8 mouse cellular contexts compared by ENCODE assay signal in the genomic region with DNA sequence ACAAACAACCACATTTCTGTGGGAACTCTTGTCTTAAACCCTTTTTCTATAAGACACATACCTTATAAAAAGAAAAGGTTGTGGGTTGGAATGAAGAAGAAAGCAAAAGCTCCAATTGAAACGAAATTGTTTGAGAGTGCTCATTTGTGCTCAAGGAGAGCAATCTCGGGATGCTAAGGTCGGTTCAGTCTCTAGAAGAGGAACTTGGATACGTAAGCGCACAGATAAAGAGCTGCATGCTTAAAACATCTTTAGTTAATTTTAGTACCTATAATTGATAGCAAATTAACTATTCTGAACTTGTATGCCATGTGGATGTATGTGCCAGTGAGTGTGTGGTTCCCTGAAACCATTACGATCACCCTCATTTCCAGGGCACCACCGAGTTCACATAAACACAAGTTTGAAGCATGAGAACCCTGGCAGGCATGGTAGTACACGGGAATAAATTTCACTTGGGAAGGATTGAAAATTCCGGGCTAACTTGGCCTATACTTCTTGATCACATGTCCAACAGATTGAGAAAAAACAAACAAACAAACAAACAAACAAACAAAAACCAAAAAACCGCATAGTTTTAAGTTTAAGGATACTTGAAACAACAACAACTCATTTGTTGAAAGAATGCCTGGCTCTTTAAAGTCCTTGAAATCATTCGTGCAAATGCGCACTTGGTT. TPM values are rescaled to one million over a fixed set of nuclear protein-coding genes. Genes with fewer than 3 reads are reported as not detected.
DNase-seq lines count a peak whose midpoint lies in the region; ATAC-seq and TF ChIP-seq lines count a peak whose summit lies in the region.

No protein-coding gene starts in this region.

- H3K4me3 ChIP-seq in kidney, postnatal 0 days (replicated peaks; ENCODE audit: low read depth, low read length): peak overlapping the region; percentile 56
- H3K4me3 ChIP-seq in bone marrow, adult 2 months (replicated peaks; ENCODE audit: control insufficient read depth, low read depth, low read length): peak overlapping the region; percentile 68
- H3K4me3 ChIP-seq in forebrain, embryonic 14.5 days (ENCODE audit: low read depth, low read length): peak overlapping the region; percentile 60
- peak overlapping the region; percentile 64 for H3K4me3 ChIP-seq in liver, embryonic 15.5 days (replicated peaks)

- H3K27ac ChIP-seq in kidney, postnatal 0 days: peak overlapping the region; percentile 96
- H3K27ac ChIP-seq in bone marrow, adult 2 months (ENCODE audit: control insufficient read depth, insufficient read depth, low read depth, low read length, poor library complexity): peak overlapping the region; percentile 98
- H3K27ac ChIP-seq in forebrain, embryonic 14.5 days (ENCODE audit: low read depth, low read length): peak overlapping the region; percentile 81
- H3K27ac ChIP-seq in liver, embryonic 15.5 days (replicated peaks): peak overlapping the region; percentile 98

- no peak for TF ChIP-seq POLR2A in bone marrow, adult 2 months (IDR thresholded peaks at IDR 0.05; ENCODE audit: borderline replicate concordance, control insufficient read depth, low read depth, low read length)

- peak overlapping the region; percentile 89; the same call in 1 of the 2 replicates for H3K9ac ChIP-seq in kidney, postnatal 0 days (ENCODE audit: low read depth, low read length)
- H3K9ac ChIP-seq in forebrain, embryonic 14.5 days (ENCODE audit: low read length): peak overlapping the region; percentile 48
- peak overlapping the region; percentile 87 for H3K9ac ChIP-seq in liver, embryonic 15.5 days

- WGBS in kidney, postnatal 0 days: 47% methylated on average over 12 of the region's 12 CpGs
- 20% methylated on average over 12 of the region's 12 CpGs for WGBS in bone marrow, adult 2 months
- 44% methylated on average over 12 of the region's 12 CpGs for WGBS in forebrain, embryonic 14.5 days
- 20% methylated on average over 12 of the region's 12 CpGs for WGBS in liver, embryonic 15.5 days (ENCODE audit: insufficient replicate concordance)

- H3K4me1 ChIP-seq in kidney, postnatal 0 days (replicated peaks; ENCODE audit: insufficient read depth, low read length): peaks cover 3% of the 10 kb centered on the region; the same call in 1 of the 2 replicates
- H3K4me1 ChIP-seq in bone marrow, adult 2 months (ENCODE audit: control insufficient read depth, insufficient read depth, low read length): peaks cover 1% of the 10 kb centered on the region; the same call in 1 of the 2 replicates
- peaks cover 10% of the 10 kb centered on the region for H3K4me1 ChIP-seq in forebrain, embryonic 14.5 days (ENCODE audit: control insufficient read depth, insufficient read depth, low read length)
- peaks cover 11% of the 10 kb centered on the region for H3K4me1 ChIP-seq in liver, embryonic 15.5 days (replicated peaks)

- ATAC-seq in kidney, postnatal 0 days (replicated peaks; ENCODE audit: low FRiP score, low read depth): no peak
- ATAC-seq in forebrain, embryonic 14.5 days: no peak
- no peak for ATAC-seq in liver, embryonic 15.5 days (ENCODE audit: insufficient read depth)
- ATAC-seq in frontal cortex, adult (ENCODE audit: low TSS enrichment): no peak

- intact Hi-C loops in gastrocnemius, postnatal 36 days (cut with DNase I): loop anchor here (5.0 to 10.0 kb wide), 2 partner anchors 77 to 115 kb away; a partner anchor contains a TSS

- no peaks in the 10 kb centered on the region for H3K9me3 ChIP-seq in kidney, postnatal 0 days (replicated peaks; ENCODE audit: low read length)
- no peaks in the 10 kb centered on the region for H3K9me3 ChIP-seq in forebrain, embryonic 14.5 days (replicated peaks; ENCODE audit: control insufficient read depth, low read length)
- no peaks in the 10 kb centered on the region for H3K9me3 ChIP-seq in liver, embryonic 15.5 days (replicated peaks)

- DNase-seq in kidney, postnatal 0 days (ENCODE audit: low spot score): no peak
- DNase-seq in kidney, postnatal 25 days: no peak
- no peak for DNase-seq in forebrain, embryonic 14.5 days (ENCODE audit: low spot score)
- DNase-seq in gastrocnemius, postnatal 36 days: no peak
- DNase-seq in urinary bladder, postnatal 36 days (ENCODE audit: low spot score in 2 of 2): no peak

- H3K36me3 ChIP-seq in kidney, postnatal 0 days (ENCODE audit: insufficient read depth, low read length): no peaks in the 10 kb centered on the region
- H3K36me3 ChIP-seq in forebrain, embryonic 14.5 days (ENCODE audit: control insufficient read depth, insufficient read depth, low read length): no peaks in the 10 kb centered on the region
- H3K36me3 ChIP-seq in liver, embryonic 15.5 days (replicated peaks): no peaks in the 10 kb centered on the region

- TF ChIP-seq CTCF in kidney, postnatal 0 days (IDR thresholded peaks at IDR 0.05; ENCODE audit: low read depth): no peak
- TF ChIP-seq CTCF in bone marrow, adult 2 months (IDR thresholded peaks at IDR 0.05; ENCODE audit: control insufficient read depth, insufficient read depth, low read length): no peak

- no peaks in the 10 kb centered on the region for H3K27me3 ChIP-seq in kidney, postnatal 0 days (ENCODE audit: insufficient read depth, low read length)
- no peaks in the 10 kb centered on the region for H3K27me3 ChIP-seq in forebrain, embryonic 14.5 days (replicated peaks; ENCODE audit: control insufficient read depth, insufficient read depth, low read length)
- peaks cover 7% of the 10 kb centered on the region for H3K27me3 ChIP-seq in liver, embryonic 15.5 days

- H3K4me2 ChIP-seq in kidney, postnatal 0 days (ENCODE audit: low read length): peak overlapping the region; percentile 85
- H3K4me2 ChIP-seq in forebrain, embryonic 14.5 days (ENCODE audit: low read length): peak overlapping the region; percentile 98
- peak overlapping the region; percentile 79 for H3K4me2 ChIP-seq in liver, embryonic 15.5 days

RNA-seq across cellular contexts. Expression of a gene that starts 0.7 kb away (rescaled TPM):
- polyA plus RNA-seq in kidney, postnatal 0 days (2015; fragmentation: Nextera tagmentation; extraction: Ambion mirVana): 0.83 and 0.84 TPM in 2 replicates
- 9.2 and 11.8 TPM in 2 replicates for polyA plus RNA-seq in bone marrow, adult 2 months (2011; ENCODE audit: insufficient read depth, insufficient read length, low replicate concordance, missing spikeins)
- 1.2 and 1.8 TPM in 2 replicates for polyA plus RNA-seq in forebrain, embryonic 14.5 days (2014; fragmentation: Nextera tagmentation; extraction: Ambion mirVana)
- polyA plus RNA-seq in liver, embryonic 15.5 days (2015; fragmentation: Nextera tagmentation; extraction: Ambion mirVana): 1.8 and 1.9 TPM in 2 replicates
- total RNA-seq in gastrocnemius, postnatal 36 days (2021): 10 to 100 TPM; 16.6 to 18.7 TPM

RNA-seq across cellular contexts. Expression of a gene that starts 2.2 kb away (rescaled TPM):
- 13.0 and 14.3 TPM in 2 replicates for polyA plus RNA-seq in kidney, postnatal 0 days (2015; fragmentation: Nextera tagmentation; extraction: Ambion mirVana)
- 27.6 and 54.3 TPM in 2 replicates for polyA plus RNA-seq in bone marrow, adult 2 months (2011; ENCODE audit: insufficient read depth, insufficient read length, low replicate concordance, missing spikeins)
- 12.2 and 17.8 TPM in 2 replicates for polyA plus RNA-seq in forebrain, embryonic 14.5 days (2014; fragmentation: Nextera tagmentation; extraction: Ambion mirVana)
- polyA plus RNA-seq in liver, embryonic 15.5 days (2015; fragmentation: Nextera tagmentation; extraction: Ambion mirVana): 24.7 and 26.6 TPM in 2 replicates
- total RNA-seq in gastrocnemius, postnatal 36 days (2021): 10 to 100 TPM; 42.9 to 50.8 TPM

RNA-seq across cellular contexts. Expression of a gene that starts 38.8 kb away (rescaled TPM):
- polyA plus RNA-seq in kidney, postnatal 0 days (2015; fragmentation: Nextera tagmentation; extraction: Ambion mirVana): 68.3 and 77.0 TPM in 2 replicates
- 50.4 and 64.8 TPM in 2 replicates for polyA plus RNA-seq in bone marrow, adult 2 months (2011; ENCODE audit: insufficient read depth, insufficient read length, low replicate concordance, missing spikeins)
- 61.0 and 106 TPM in 2 replicates for polyA plus RNA-seq in forebrain, embryonic 14.5 days (2014; fragmentation: Nextera tagmentation; extraction: Ambion mirVana)
- 125 and 146 TPM in 2 replicates for polyA plus RNA-seq in liver, embryonic 15.5 days (2015; fragmentation: Nextera tagmentation; extraction: Ambion mirVana)
- 10 to 100 TPM; 39.6 to 39.7 TPM for total RNA-seq in gastrocnemius, postnatal 36 days (2021)

RNA-seq across cellular contexts. Expression of a gene that starts 44.6 kb away (rescaled TPM):
- 2.6 and 4.2 TPM in 2 replicates for polyA plus RNA-seq in kidney, postnatal 0 days (2015; fragmentation: Nextera tagmentation; extraction: Ambion mirVana)
- 7.1 and 11.3 TPM in 2 replicates for polyA plus RNA-seq in bone marrow, adult 2 months (2011; ENCODE audit: insufficient read depth, insufficient read length, low replicate concordance, missing spikeins)
- 5.8 and 5.9 TPM in 2 replicates for polyA plus RNA-seq in forebrain, embryonic 14.5 days (2014; fragmentation: Nextera tagmentation; extraction: Ambion mirVana)
- polyA plus RNA-seq in liver, embryonic 15.5 days (2015; fragmentation: Nextera tagmentation; extraction: Ambion mirVana): 6.0 and 7.4 TPM in 2 replicates
- total RNA-seq in gastrocnemius, postnatal 36 days (2021): 1 to 10 TPM; 2.8 to 4.8 TPM

RNA-seq across cellular contexts. Expression of a gene that starts 46.0 kb away (rescaled TPM):
- polyA plus RNA-seq in kidney, postnatal 0 days (2015; fragmentation: Nextera tagmentation; extraction: Ambion mirVana): 0.27 and 0.76 TPM in 2 replicates
- polyA plus RNA-seq in bone marrow, adult 2 months (2011; ENCODE audit: insufficient read depth, insufficient read length, low replicate concordance, missing spikeins): 2.6 and 4.3 TPM in 2 replicates
- polyA plus RNA-seq in forebrain, embryonic 14.5 days (2014; fragmentation: Nextera tagmentation; extraction: Ambion mirVana): 2.2 and 3.2 TPM in 2 replicates
- 3.6 and 4.1 TPM in 2 replicates for polyA plus RNA-seq in liver, embryonic 15.5 days (2015; fragmentation: Nextera tagmentation; extraction: Ambion mirVana)
- total RNA-seq in gastrocnemius, postnatal 36 days (2021): 1 to 10 TPM; 1.2 to 2.2 TPM
